Mouse (Mus musculus) neural tube, embryonic 13.5 days (tissue): ENCODE data around the gene Klf3. TPM values are rescaled to one million over a fixed set of nuclear protein-coding genes. Genes with fewer than 3 reads are reported as not detected.

Source experiments
- ATAC-seq: fragments of 200-750 bp; cut with Nextera tagmentation; 2 replicates; pipeline ENCODE4 v1.8.0; 2017; ENCODE audit warnings: low read depth, mild to moderate bottlenecking, moderate TSS enrichment, moderate library complexity
- H3K27ac ChIP-seq: fragments of 300-500 bp; sonication (generic); replicated peaks from 2 replicates; pipeline ENCODE4 v1.5.1; 2015; ENCODE audit warnings: moderate library complexity, mild to moderate bottlenecking, inconsistent platforms
- H3K27me3 ChIP-seq: fragments of 300-500 bp; sonication (generic); 2 replicates; pipeline ENCODE4 v1.6.1; 2015; ENCODE audit warnings: mild to moderate bottlenecking, inconsistent platforms
- H3K36me3 ChIP-seq: fragments of 300-500 bp; sonication (generic); 2 replicates; pipeline ENCODE4 v1.6.1; 2015; ENCODE audit warnings: mild to moderate bottlenecking, inconsistent platforms
- H3K4me1 ChIP-seq: fragments of 300-500 bp; sonication (generic); replicated peaks from 2 replicates; pipeline ENCODE4 v1.6.1; 2015; ENCODE audit warnings: inconsistent platforms
- H3K4me2 ChIP-seq: fragments of 300-500 bp; sonication (generic); 2 replicates; pipeline ENCODE4 v1.6.1; 2015; ENCODE audit warnings: inconsistent platforms, mild to moderate bottlenecking, moderate library complexity
- H3K4me3 ChIP-seq: fragments of 300-500 bp; sonication (generic); 2 replicates; pipeline ENCODE4 v1.5.1; 2015; ENCODE audit warnings: mild to moderate bottlenecking, inconsistent platforms
- H3K9ac ChIP-seq: fragments of 300-500 bp; sonication (generic); 2 replicates; pipeline ENCODE4 v1.6.1; 2015; ENCODE audit warnings: moderate library complexity, mild to moderate bottlenecking, inconsistent platforms
- H3K9me3 ChIP-seq: fragments of 300-500 bp; sonication (generic); 2 replicates; pipeline ENCODE4 v1.6.1; 2016; ENCODE audit warnings: inconsistent platforms
- WGBS: fragments of 180-500 bp; shearing (Covaris S2); methylation state at CpG from one replicate; pipeline ENCODE4 v1.1.7; 2015; 5-methylcytosine and 5-hydroxymethylcytosine counted together
- polyA plus RNA-seq: library from polyadenylated mRNA; unstranded; fragments of >200 nt; fragmentation: Nextera tagmentation; extraction: Ambion mirVana; gene quantifications from 2 replicates; pipeline ENCODE4 v1.2.1, GENCODE M21; 2015

Gene Klf3
- polyA plus RNA-seq, 1 experiment from 2014 or later, result 23.8 TPM

GRCm38 (mm10) chr5:64811500-64812123 lies 8.4 kb downstream of the Klf3 start:
- Histone ChIP-seq H3K4me1 (peaks cover 61% of the 10 kb centered on the region), H3K4me2 (peak overlapping the region; percentile 36), H3K27me3 (no peaks in the 10 kb centered on the region), H3K4me3 (no peak overlapping the region), H3K9me3 (no peaks in the 10 kb centered on the region), H3K9ac (0 out of 2 replicates have a peak overlapping the region, but pooled peaks have one; percentile 53), H3K36me3 (no peaks in the 10 kb centered on the region), H3K27ac (peak overlapping the region; percentile 76)
- WGBS, result 10% methylated on average over 14 of the region's 14 CpGs
- ATAC-seq, result no peak; the same call in none of the 2 replicates

GRCm38 (mm10) chr5:64812124-64812982 lies 9.2 kb downstream of the Klf3 start:
- 0 out of 2 replicates have a peak overlapping the region, but pooled peaks have one; percentile 53 for H3K9ac ChIP-seq
- peaks cover 62% of the 10 kb centered on the region for H3K4me1 ChIP-seq
- H3K36me3 ChIP-seq, result no peaks in the 10 kb centered on the region
- no peak overlapping the region for H3K4me3 ChIP-seq
- no peaks in the 10 kb centered on the region for H3K9me3 ChIP-seq
- no peak for ATAC-seq
- peak overlapping the region; percentile 76 for H3K27ac ChIP-seq
- no peaks in the 10 kb centered on the region for H3K27me3 ChIP-seq
- whole genome bisulfite sequencing, result 25% methylated on average over 22 of the region's 22 CpGs
- peak overlapping the region; percentile 36 for H3K4me2 ChIP-seq

GRCm38 (mm10) chr5:64812983-64813304 lies 9.8 kb downstream of the Klf3 start:
- WGBS, result 42% methylated on average over 4 of the region's 4 CpGs
- Histone ChIP-seq H3K4me1 (peaks cover 58% of the 10 kb centered on the region), H3K9me3 (no peaks in the 10 kb centered on the region), H3K9ac (no peak overlapping the region), H3K27me3 (no peaks in the 10 kb centered on the region), H3K27ac (0 out of 2 replicates have a peak overlapping the region, but pooled peaks have one; percentile 76), H3K36me3 (no peaks in the 10 kb centered on the region), H3K4me2 (peak overlapping the region; percentile 36), H3K4me3 (no peak overlapping the region)
- ATAC-seq, result no peak

GRCm38 (mm10) chr5:64813361-64813760 lies 10.2 kb downstream of the Klf3 start:
- H3K4me2 ChIP-seq, result no peak overlapping the region
- H3K9ac ChIP-seq, result no peak overlapping the region
- no peaks in the 10 kb centered on the region for H3K9me3 ChIP-seq
- no peak for ATAC-seq
- no peak overlapping the region for H3K27ac ChIP-seq
- WGBS, result 14% methylated on average over 9 of the region's 9 CpGs
- H3K36me3 ChIP-seq, result no peaks in the 10 kb centered on the region; the same call in 1 of the 2 replicates
- H3K4me1 ChIP-seq, result peaks cover 54% of the 10 kb centered on the region
- no peaks in the 10 kb centered on the region for H3K27me3 ChIP-seq
- no peak overlapping the region for H3K4me3 ChIP-seq

- WGBS, result 92% methylated on average over 7 of the region's 7 CpGs
- Histone ChIP-seq H3K4me2 (no peak overlapping the region), H3K27me3 (no peaks in the 10 kb centered on the region), H3K36me3 (peaks cover 6% of the 10 kb centered on the region), H3K4me1 (peaks cover 44% of the 10 kb centered on the region), H3K9ac (no peak overlapping the region), H3K27ac (no peak overlapping the region), H3K9me3 (no peaks in the 10 kb centered on the region), H3K4me3 (no peak overlapping the region)
- ATAC-seq, result no peak
Measured at GRCm38 (mm10) chr5:64814416-64814815, 11.2 kb downstream of the Klf3 start.

- H3K9me3 ChIP-seq, result no peaks in the 10 kb centered on the region
- no peaks in the 10 kb centered on the region for H3K27me3 ChIP-seq
- no peak overlapping the region for H3K4me2 ChIP-seq
- no peak overlapping the region for H3K4me3 ChIP-seq
- H3K27ac ChIP-seq, result no peak overlapping the region
- peaks cover 33% of the 10 kb centered on the region for H3K4me1 ChIP-seq
- no peak overlapping the region for H3K9ac ChIP-seq
- WGBS, result 92% methylated on average over 8 of the region's 8 CpGs
- peaks cover 6% of the 10 kb centered on the region for H3K36me3 ChIP-seq
- ATAC-seq, result no peak
Measured at GRCm38 (mm10) chr5:64815631-64816030, 12.4 kb downstream of the Klf3 start.

GRCm38 (mm10) chr5:64816290-64816973 lies 13.2 kb downstream of the Klf3 start:
- H3K4me1 ChIP-seq, result peaks cover 25% of the 10 kb centered on the region
- peaks cover 6% of the 10 kb centered on the region for H3K36me3 ChIP-seq
- H3K9me3 ChIP-seq, result no peaks in the 10 kb centered on the region
- whole genome bisulfite sequencing, result 85% methylated on average over 15 of the region's 15 CpGs
- H3K4me2 ChIP-seq, result no peak overlapping the region
- no peaks in the 10 kb centered on the region for H3K27me3 ChIP-seq
- H3K9ac ChIP-seq, result no peak overlapping the region
- no peak overlapping the region for H3K27ac ChIP-seq
- no peak overlapping the region for H3K4me3 ChIP-seq
- ATAC-seq, result no peak

GRCm38 (mm10) chr5:64816974-64817296 lies 13.7 kb downstream of the Klf3 start:
- peaks cover 8% of the 10 kb centered on the region for H3K36me3 ChIP-seq
- H3K4me2 ChIP-seq, result no peak overlapping the region
- no peak overlapping the region for H3K9ac ChIP-seq
- no peaks in the 10 kb centered on the region for H3K9me3 ChIP-seq
- H3K4me1 ChIP-seq, result peaks cover 20% of the 10 kb centered on the region
- no peak overlapping the region for H3K4me3 ChIP-seq
- no peak overlapping the region for H3K27ac ChIP-seq
- ATAC-seq, result no peak
- H3K27me3 ChIP-seq, result no peaks in the 10 kb centered on the region
- 80% methylated on average over 8 of the region's 8 CpGs for WGBS

GRCm38 (mm10) chr5:64819390-64819789 lies 16.2 kb downstream of the Klf3 start:
- no peaks in the 10 kb centered on the region for H3K27me3 ChIP-seq
- no peak overlapping the region for H3K4me3 ChIP-seq
- no peak overlapping the region for H3K4me2 ChIP-seq
- H3K36me3 ChIP-seq, result peaks cover 32% of the 10 kb centered on the region
- WGBS, result 83% methylated on average over 6 of the region's 6 CpGs
- ATAC-seq, result no peak
- H3K4me1 ChIP-seq, result 0 out of 2 replicates have a peak, but pooled peaks cover 6% of the 10 kb centered on the region
- no peak overlapping the region for H3K27ac ChIP-seq
- H3K9ac ChIP-seq, result no peak overlapping the region
- H3K9me3 ChIP-seq, result no peaks in the 10 kb centered on the region

GRCm38 (mm10) chr5:64820138-64820537 lies 16.9 kb downstream of the Klf3 start:
- no peak overlapping the region for H3K9ac ChIP-seq
- no peak overlapping the region for H3K4me2 ChIP-seq
- peaks cover 32% of the 10 kb centered on the region for H3K36me3 ChIP-seq
- 84% methylated on average over 10 of the region's 10 CpGs for WGBS
- H3K9me3 ChIP-seq, result no peaks in the 10 kb centered on the region
- no peak overlapping the region for H3K4me3 ChIP-seq
- no peaks in the 10 kb centered on the region for H3K27me3 ChIP-seq
- H3K27ac ChIP-seq, result no peak overlapping the region
- 0 out of 2 replicates have a peak, but pooled peaks cover 6% of the 10 kb centered on the region for H3K4me1 ChIP-seq
- ATAC-seq, result no peak

GRCm38 (mm10) chr5:64821294-64821693 lies 18.1 kb downstream of the Klf3 start:
- no peak overlapping the region for H3K9ac ChIP-seq
- no peak overlapping the region for H3K4me2 ChIP-seq
- 97% methylated on average over 2 of the region's 2 CpGs for WGBS

GRCm38 (mm10) chr5:64821964-64822363 lies 18.8 kb downstream of the Klf3 start:
- H3K9ac ChIP-seq, result no peak overlapping the region
- H3K9me3 ChIP-seq, result no peaks in the 10 kb centered on the region
- no peaks in the 10 kb centered on the region for H3K27me3 ChIP-seq
- no peak overlapping the region for H3K4me2 ChIP-seq
- 93% methylated on average over 24 of the region's 24 CpGs for WGBS
- no peak overlapping the region for H3K4me3 ChIP-seq
- no peak for ATAC-seq
- H3K36me3 ChIP-seq, result peaks cover 37% of the 10 kb centered on the region
- no peak overlapping the region for H3K27ac ChIP-seq
- no peaks in the 10 kb centered on the region for H3K4me1 ChIP-seq

More at GRCm38 (mm10) chr5:64821294-64821693, 18.1 kb downstream of the Klf3 start:
- Histone ChIP-seq H3K27ac (no peak overlapping the region), H3K4me1 (0 out of 2 replicates have a peak, but pooled peaks cover 4% of the 10 kb centered on the region), H3K36me3 (peaks cover 32% of the 10 kb centered on the region), H3K4me3 (no peak overlapping the region), H3K9me3 (no peaks in the 10 kb centered on the region), H3K27me3 (no peaks in the 10 kb centered on the region)
- no peak for ATAC-seq
